Mouse (Mus musculus): Measurements from ENCODE around the gene Vmn2r10. TPM values are rescaled to one million over a fixed set of nuclear protein-coding genes. Genes with fewer than 3 reads are reported as not detected.

Gene Vmn2r10
- polyA plus RNA-seq (2012; ENCODE audit: low replicate concordance), result not detected in 2 replicates

DNA sequence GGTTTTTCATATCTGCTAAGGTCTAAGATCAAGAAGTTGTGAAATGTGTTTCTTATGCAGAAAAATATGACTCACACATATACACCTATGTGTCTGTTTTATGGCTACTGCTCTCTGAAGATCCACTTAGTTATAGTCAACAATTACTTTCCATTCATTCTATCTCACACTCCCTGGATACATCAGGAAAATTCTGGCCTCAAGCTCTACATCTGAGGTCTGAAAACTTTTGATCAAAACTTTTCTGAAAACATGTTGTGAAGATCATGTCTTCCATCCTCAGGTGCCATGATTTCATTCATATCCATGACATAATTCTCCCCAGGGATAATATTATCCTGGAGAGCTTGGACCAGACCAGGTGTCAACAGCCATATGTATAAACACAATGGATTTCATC lies at the start of gene Vmn2r10:
Vmn2r10 (minus strand) TSS at position 101 of the 400 bp plus-strand sequence.

Other genes starting within 250 kb of the Vmn2r10 start
- gene Rnf212, start 231.5 kb downstream of the Vmn2r10 start, polyA plus RNA-seq (2012; ENCODE audit: low replicate concordance), result 0.47 TPM in 1 of 2 replicates, not detected in the other
- not detected in 2 replicates for gene Tmed11, start 211.2 kb downstream of the Vmn2r10 start, polyA plus RNA-seq (2012; ENCODE audit: low replicate concordance)
- not detected in 2 replicates for gene Vmn2r8, start 197.7 kb downstream of the Vmn2r10 start, polyA plus RNA-seq (2012; ENCODE audit: low replicate concordance)
- not detected in 2 replicates for gene Vmn2r9, start 153.9 kb downstream of the Vmn2r10 start, polyA plus RNA-seq (2012; ENCODE audit: low replicate concordance)
- gene Vmn2r11, start 53.0 kb upstream of the Vmn2r10 start, polyA plus RNA-seq (2012; ENCODE audit: low replicate concordance), result not detected in 2 replicates
- not detected in 2 replicates for gene Vmn2r12, start 91.4 kb upstream of the Vmn2r10 start, polyA plus RNA-seq (2012; ENCODE audit: low replicate concordance)
- gene Vmn2r13, start 185.7 kb upstream of the Vmn2r10 start, polyA plus RNA-seq (2012; ENCODE audit: low replicate concordance), result not detected in 2 replicates
- not detected in 2 replicates for gene Vmn2r14, start 218.2 kb upstream of the Vmn2r10 start, polyA plus RNA-seq (2012; ENCODE audit: low replicate concordance)